Mouse (Mus musculus): ENCODE results near the gene Arhgef6. TPM values are rescaled to one million over a fixed set of nuclear protein-coding genes. Genes with fewer than 3 reads are reported as not detected.

Arhgef6 gene
- 20.1 and 21.6 TPM in 2 replicates for polyA plus RNA-seq (2012; rRNA removed)

DNA sequence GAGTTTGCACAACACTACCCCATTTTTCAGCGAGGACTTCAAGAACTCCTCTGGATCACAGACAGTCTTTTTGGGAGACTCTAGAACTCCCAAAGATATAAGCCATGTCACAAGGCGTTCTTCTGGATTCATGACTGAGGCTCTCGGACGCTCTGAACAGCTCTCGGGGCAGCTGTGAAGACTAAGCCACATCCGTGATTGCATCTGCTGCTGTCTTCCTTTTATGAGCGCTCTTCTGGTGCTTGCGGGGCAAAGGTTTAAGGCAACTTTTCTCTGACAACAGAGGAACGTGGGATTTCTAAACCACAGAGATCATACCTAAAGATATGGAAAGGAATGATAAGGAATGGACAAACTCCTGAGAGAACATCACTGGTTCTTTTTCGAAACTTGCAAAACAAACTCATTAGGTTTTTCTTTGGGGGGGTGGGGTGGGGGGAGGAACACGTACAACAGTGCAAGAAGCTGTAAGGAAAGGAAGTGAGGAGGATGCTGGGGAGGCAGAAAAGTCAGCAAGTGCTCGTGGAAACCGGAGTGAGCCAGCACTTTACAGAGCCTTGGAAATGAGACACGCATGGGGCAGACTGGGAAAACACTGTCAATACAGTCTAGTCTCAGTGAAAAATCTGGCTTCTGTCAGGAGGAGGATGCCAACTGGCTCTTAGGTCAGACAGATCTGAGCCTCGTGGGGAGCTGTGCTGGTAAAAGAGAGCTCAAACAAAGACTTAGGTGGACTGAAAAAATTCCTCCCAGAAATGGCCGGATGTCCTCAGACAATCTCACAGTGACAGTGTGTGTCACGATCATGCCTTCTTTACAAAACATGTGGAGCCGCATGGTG, at the start of gene Arhgef6:
Arhgef6 (minus strand) TSS at position 359 of the 841 bp plus-strand sequence.
- H3K27me3 ChIP-seq (ENCODE audit: control insufficient read depth, insufficient read depth, low read length) = no peaks in the 10 kb centered on the region
- no peak within 1 kb of the TSS for H3K4me3 ChIP-seq (replicated peaks; ENCODE audit: insufficient read depth, low read depth, low read length)
- H3K4me1 ChIP-seq (ENCODE audit: control insufficient read depth, insufficient read depth, low read length) = no peaks in the 10 kb centered on the region
- DNase-seq = peak in 1 of 2 experiments; percentile 1
- TF ChIP-seq POLR2A (IDR thresholded peaks at IDR 0.05; ENCODE audit: borderline replicate concordance, insufficient read depth, low read length) (no peak), CTCF (IDR thresholded peaks at IDR 0.05; ENCODE audit: borderline replicate concordance, insufficient read depth, low read depth, low read length) (no peak)
- H3K27ac ChIP-seq (ENCODE audit: insufficient read depth, low read length) = no peak within 1 kb of the TSS
- 27% methylated on average over 18 of the region's 18 CpGs for WGBS

DNA sequence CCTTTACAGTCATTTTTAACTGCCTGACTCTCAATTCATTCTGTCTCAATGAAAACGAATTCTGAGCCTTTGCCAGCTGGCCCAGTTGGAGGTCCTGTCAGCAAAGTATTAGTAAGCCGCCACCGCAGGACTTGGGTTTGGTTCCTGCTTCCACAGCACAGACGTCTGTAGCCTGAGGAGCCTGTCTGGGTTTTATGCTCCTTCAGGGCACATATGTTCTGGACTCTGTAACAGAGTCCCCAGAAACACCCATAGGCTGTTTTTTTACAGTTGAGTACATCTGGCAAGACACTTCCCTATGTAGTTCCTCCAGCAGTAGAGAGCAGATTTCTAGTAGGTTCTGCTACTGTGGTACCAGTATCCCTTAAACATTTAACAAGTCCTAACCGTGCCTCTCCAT, 42.4 kb upstream of the Arhgef6 start:
- Histone ChIP-seq H3K27ac (ENCODE audit: insufficient read depth, low read length) (no peak overlapping the region), H3K27me3 (ENCODE audit: control insufficient read depth, insufficient read depth, low read length) (no peaks in the 10 kb centered on the region), H3K4me1 (ENCODE audit: control insufficient read depth, insufficient read depth, low read length) (no peaks in the 10 kb centered on the region), H3K4me3 (replicated peaks; ENCODE audit: insufficient read depth, low read depth, low read length) (no peak overlapping the region)
- TF ChIP-seq POLR2A (IDR thresholded peaks at IDR 0.05; ENCODE audit: borderline replicate concordance, insufficient read depth, low read length) (no peak), CTCF (IDR thresholded peaks at IDR 0.05; ENCODE audit: borderline replicate concordance, insufficient read depth, low read depth, low read length) (no peak)
- WGBS = 33% methylated on average over 5 of the region's 5 CpGs
- DNase-seq = peak; percentile 16 to 20

DNA sequence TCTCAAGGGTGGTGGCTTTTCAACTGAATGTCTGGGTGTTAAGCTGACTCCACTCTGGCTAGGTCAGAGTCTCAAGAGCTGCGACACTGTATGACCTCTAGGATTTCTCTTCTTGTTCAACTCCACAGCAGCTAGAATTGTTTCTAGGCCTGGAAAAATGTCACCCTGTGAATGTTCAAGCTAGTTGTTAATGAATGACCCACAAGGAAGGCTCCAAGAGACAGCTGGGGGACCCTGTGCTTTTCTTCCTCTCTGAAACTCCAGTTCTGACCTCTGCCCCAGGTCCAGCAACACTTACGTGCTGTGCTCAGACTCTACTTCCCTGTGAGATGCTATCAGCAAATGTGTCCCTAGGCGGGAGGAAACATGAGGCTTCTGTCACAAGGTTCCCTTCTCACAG, 40.0 kb upstream of the Arhgef6 start:
- WGBS = 90% methylated on average over 3 of the region's 3 CpGs
- no peak for DNase-seq
- TF ChIP-seq POLR2A (IDR thresholded peaks at IDR 0.05; ENCODE audit: borderline replicate concordance, insufficient read depth, low read length) (no peak), CTCF (IDR thresholded peaks at IDR 0.05; ENCODE audit: borderline replicate concordance, insufficient read depth, low read depth, low read length) (no peak)
- Histone ChIP-seq H3K27ac (ENCODE audit: insufficient read depth, low read length) (no peak overlapping the region), H3K4me3 (replicated peaks; ENCODE audit: insufficient read depth, low read depth, low read length) (no peak overlapping the region), H3K4me1 (ENCODE audit: control insufficient read depth, insufficient read depth, low read length) (no peaks in the 10 kb centered on the region), H3K27me3 (ENCODE audit: control insufficient read depth, insufficient read depth, low read length) (no peaks in the 10 kb centered on the region)

DNA sequence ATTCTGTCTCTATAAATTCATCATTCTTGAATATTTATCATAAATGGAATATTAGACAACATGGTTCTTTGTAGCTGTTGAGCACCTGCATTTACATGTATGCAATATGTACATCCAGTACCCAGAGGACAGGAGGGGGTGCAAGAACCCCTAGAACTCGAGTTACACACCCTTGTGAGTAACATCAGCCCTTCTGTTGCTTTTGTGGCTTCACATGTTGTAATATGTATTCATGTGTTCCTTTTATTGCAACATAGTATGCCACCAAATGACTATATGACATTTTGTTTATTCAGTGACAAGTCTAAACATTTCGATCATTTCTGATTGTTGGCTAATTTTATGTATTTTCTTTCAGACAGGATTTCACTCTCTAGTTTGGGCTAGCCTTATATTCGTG, 38.6 kb upstream of the Arhgef6 start:
- Histone ChIP-seq H3K27ac (ENCODE audit: insufficient read depth, low read length) (no peak overlapping the region), H3K4me3 (replicated peaks; ENCODE audit: insufficient read depth, low read depth, low read length) (no peak overlapping the region), H3K27me3 (ENCODE audit: control insufficient read depth, insufficient read depth, low read length) (no peaks in the 10 kb centered on the region), H3K4me1 (ENCODE audit: control insufficient read depth, insufficient read depth, low read length) (no peaks in the 10 kb centered on the region)
- DNase-seq = no peak
- TF ChIP-seq CTCF (IDR thresholded peaks at IDR 0.05; ENCODE audit: borderline replicate concordance, insufficient read depth, low read depth, low read length) (no peak), POLR2A (IDR thresholded peaks at IDR 0.05; ENCODE audit: borderline replicate concordance, insufficient read depth, low read length) (no peak)
- WGBS = 77% methylated on average over 3 of the region's 3 CpGs

DNA sequence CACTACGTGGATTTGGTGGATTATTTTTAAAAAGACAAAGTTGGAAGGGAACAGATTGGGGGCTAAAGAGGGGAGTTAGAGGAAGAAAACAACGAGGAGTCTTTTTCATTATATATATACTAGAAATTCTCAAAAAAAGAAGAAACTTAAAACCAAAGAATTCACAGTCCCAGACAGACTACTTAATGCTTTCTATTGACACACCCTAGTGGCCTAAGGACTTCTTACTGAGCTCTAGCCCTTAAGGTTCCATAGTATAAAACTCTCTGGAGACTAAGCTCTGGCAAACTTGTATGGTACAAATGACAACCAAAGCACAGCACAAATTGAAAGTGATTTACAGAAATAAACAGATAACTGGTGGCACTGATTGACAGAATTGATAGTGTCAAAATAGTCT, 35.5 kb upstream of the Arhgef6 start:
- TF ChIP-seq CTCF (IDR thresholded peaks at IDR 0.05; ENCODE audit: borderline replicate concordance, insufficient read depth, low read depth, low read length) (no peak), POLR2A (IDR thresholded peaks at IDR 0.05; ENCODE audit: borderline replicate concordance, insufficient read depth, low read length) (no peak)
- no peak overlapping the region for H3K4me3 ChIP-seq (replicated peaks; ENCODE audit: insufficient read depth, low read depth, low read length)
- 79% methylated on average over 2 of the region's 2 CpGs for WGBS
- H3K27me3 ChIP-seq (ENCODE audit: control insufficient read depth, insufficient read depth, low read length) = no peaks in the 10 kb centered on the region
- no peak for DNase-seq
- no peak overlapping the region for H3K27ac ChIP-seq (ENCODE audit: insufficient read depth, low read length)
- no peaks in the 10 kb centered on the region for H3K4me1 ChIP-seq (ENCODE audit: control insufficient read depth, insufficient read depth, low read length)

DNA sequence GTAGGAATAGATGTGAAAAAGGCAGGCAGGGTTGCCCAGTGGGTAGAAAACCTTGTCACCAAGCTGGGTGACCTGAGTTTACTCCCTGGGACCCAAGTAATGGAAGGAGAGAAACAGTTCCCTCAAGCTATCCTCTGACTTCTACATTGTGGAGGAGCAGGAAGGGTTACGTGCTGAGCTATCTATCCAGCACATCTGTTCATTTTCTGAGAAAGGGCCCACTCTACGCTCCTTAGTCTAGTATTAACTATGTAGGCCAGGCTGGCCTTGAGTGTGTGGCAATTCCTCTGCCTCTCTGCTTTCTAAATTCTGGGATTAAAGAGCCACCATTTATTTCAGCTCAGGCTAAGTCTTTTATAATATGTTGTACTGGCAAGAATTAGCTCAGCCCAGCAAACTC, 35.0 kb upstream of the Arhgef6 start:
- Histone ChIP-seq H3K4me1 (ENCODE audit: control insufficient read depth, insufficient read depth, low read length) (no peaks in the 10 kb centered on the region), H3K27me3 (ENCODE audit: control insufficient read depth, insufficient read depth, low read length) (no peaks in the 10 kb centered on the region), H3K27ac (ENCODE audit: insufficient read depth, low read length) (no peak overlapping the region), H3K4me3 (replicated peaks; ENCODE audit: insufficient read depth, low read depth, low read length) (no peak overlapping the region)
- DNase-seq = no peak
- WGBS = 89% methylated on average over 2 of the region's 2 CpGs
- TF ChIP-seq POLR2A (IDR thresholded peaks at IDR 0.05; ENCODE audit: borderline replicate concordance, insufficient read depth, low read length) (no peak), CTCF (IDR thresholded peaks at IDR 0.05; ENCODE audit: borderline replicate concordance, insufficient read depth, low read depth, low read length) (no peak)

DNA sequence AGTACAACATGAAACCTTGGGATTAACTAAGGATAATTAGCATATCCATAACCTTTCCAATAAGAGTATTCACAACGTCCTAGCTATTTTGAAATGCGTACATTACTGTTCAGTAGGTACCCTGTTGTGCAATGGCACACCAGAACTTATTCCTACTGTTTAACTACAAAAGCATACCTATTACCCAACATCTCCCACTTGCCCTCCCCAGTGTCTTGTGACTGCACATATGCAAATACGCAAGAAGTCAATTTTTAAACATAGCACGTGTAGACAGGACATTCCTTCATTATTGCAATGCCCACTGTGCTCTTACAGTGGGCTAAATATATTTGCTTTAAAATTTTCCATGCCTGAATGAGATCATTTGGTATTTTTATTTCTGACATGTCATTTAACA, 34.4 kb upstream of the Arhgef6 start:
- Histone ChIP-seq H3K27ac (ENCODE audit: insufficient read depth, low read length) (no peak overlapping the region), H3K27me3 (ENCODE audit: control insufficient read depth, insufficient read depth, low read length) (no peaks in the 10 kb centered on the region), H3K4me3 (replicated peaks; ENCODE audit: insufficient read depth, low read depth, low read length) (no peak overlapping the region), H3K4me1 (ENCODE audit: control insufficient read depth, insufficient read depth, low read length) (no peaks in the 10 kb centered on the region)
- DNase-seq = no peak
- TF ChIP-seq POLR2A (IDR thresholded peaks at IDR 0.05; ENCODE audit: borderline replicate concordance, insufficient read depth, low read length) (no peak), CTCF (IDR thresholded peaks at IDR 0.05; ENCODE audit: borderline replicate concordance, insufficient read depth, low read depth, low read length) (no peak)
- WGBS = 83% methylated on average over 4 of the region's 4 CpGs

DNA sequence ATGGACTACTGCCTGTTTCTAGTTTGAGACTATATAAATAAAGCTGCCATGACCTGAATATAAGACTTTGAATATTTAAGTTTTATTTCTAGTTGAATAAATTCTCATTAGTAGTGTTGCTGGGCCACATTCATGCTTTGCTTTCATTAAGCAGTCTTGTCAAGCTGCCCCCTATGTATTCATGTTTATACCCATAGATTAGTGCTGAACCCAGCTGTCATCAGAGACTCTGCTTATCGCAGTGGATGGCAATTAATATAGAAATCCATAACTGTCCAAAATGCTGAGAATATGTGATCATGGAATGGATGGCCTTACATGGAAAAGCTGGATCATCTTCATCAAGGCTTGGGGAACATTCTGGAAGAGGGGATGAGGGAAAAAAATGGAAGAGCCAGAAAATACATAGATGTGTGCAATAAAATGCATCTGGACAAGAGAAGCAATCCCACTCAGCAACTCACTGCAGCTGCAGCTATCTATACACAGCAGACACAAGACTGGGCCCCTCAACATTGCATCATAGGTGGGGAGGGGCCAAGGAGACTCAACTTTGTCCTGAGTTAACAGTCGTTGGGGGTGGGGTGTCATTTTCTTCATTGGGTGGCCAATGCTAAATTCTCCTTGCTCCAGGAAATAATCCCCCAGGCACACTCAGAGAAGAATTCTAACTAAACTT, 26.5 kb upstream of the Arhgef6 start:
- H3K4me1 ChIP-seq (ENCODE audit: control insufficient read depth, insufficient read depth, low read length) = no peaks in the 10 kb centered on the region
- TF ChIP-seq CTCF (IDR thresholded peaks at IDR 0.05; ENCODE audit: borderline replicate concordance, insufficient read depth, low read depth, low read length) (no peak), POLR2A (IDR thresholded peaks at IDR 0.05; ENCODE audit: borderline replicate concordance, insufficient read depth, low read length) (no peak)
- 63% methylated on average over 2 of the region's 2 CpGs for WGBS
- no peak overlapping the region for H3K4me3 ChIP-seq (replicated peaks; ENCODE audit: insufficient read depth, low read depth, low read length)
- no peak for DNase-seq
- no peak overlapping the region for H3K27ac ChIP-seq (ENCODE audit: insufficient read depth, low read length)
- no peaks in the 10 kb centered on the region for H3K27me3 ChIP-seq (ENCODE audit: control insufficient read depth, insufficient read depth, low read length)
